Mouse (Mus musculus) megakaryocyte-erythroid progenitor cell, adult 5 weeks (primary cell): ENCODE data around the gene Ciart. TPM values are rescaled to one million over a fixed set of nuclear protein-coding genes. Genes with fewer than 3 reads are reported as not detected.

Source experiments
- polyA plus RNA-seq: library from polyadenylated mRNA; stranded (reverse); fragments of >175 nt; gene quantifications from 2 replicates; pipeline ENCODE4 v1.2.3, GENCODE M21; 2012

The Ciart gene
- polyA plus RNA-seq = 10.0 and 15.3 TPM in 2 replicates

DNA sequence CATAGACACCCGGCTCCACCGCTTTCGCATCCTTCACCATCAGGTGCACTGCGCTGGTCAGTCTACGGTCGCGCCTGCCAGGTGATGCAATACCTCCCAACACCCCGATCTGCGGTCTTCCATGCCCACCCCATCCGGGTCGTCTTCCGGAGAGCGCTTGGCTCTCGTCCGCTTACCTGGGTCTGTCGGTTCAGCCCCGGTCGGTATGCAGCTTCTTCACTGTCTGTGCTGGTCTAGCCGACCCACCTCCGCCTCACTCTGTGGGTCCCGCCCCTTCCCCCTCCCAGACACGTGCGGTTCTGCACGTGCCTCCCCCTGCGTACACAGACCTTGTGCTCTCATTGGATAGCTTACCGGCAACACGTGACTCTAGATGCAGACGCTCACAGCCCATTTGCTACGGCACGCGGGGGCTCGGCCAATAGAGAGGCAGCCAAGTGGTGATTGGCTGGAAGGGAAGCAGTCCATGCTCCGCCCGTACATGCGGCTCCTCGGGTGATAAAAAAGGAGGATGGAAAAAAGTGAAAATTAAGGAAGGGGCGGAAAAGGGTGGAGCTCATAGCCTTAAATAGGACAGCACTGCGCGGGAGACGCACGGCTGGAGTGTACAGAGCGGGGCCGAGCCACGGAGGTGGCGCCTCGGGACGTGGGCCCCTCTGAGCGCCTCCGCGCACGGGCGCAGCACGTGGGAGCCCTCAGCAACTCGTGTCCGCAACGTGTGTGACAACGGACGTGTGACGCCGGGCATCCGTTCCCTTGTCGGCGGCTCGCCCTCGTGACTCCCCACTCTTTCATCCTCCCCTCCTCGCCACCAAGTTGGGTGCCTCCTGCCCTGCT lies at the start of gene Ciart:
Gene Ciart (minus strand): TSS at position 273 of the 837 bp plus-strand sequence.

DNA sequence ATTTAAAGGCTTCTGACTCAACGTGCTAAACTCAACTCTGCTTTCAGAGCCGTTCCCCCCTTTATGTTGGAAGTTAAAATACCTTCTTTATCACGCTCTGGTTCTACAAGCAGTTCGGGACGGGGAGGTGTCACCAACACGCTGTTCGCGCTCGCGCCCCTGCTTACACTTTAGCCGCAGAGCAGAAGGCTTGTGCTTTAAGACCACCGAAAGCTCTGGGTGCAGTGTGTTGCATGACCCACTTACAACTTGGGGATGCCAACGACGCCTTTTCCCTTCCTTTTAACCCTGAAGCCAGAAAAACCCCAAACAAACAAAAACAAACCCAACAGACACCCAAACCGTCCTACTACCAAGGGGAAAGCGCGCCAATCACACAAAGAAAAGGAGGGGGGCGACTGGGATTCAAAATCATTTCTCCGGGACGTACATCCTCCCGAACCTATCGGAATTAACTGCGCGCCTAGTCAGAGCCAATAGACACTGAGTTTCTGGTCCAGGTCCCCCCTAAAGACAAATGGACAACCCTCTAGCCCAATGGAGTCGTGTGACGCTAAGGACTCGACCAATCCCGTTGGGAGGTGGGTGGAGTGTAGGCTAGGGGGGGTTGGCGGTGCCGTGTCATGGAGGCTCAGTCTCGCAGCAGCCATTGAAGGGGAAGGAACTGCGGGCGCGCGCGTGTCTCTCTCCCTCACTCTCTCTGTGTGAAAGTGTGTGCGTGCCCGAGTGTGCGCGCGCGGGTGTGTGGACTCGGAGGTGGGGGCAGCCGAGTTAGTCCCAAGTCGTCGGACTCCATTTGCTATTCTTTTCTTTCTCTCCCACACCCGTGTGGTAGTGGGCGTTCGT lies 46.8 kb upstream of the Ciart start, which contains the start of gene Anp32e:
Gene Anp32e (plus strand): TSS at position 589 of the 846 bp plus-strand sequence.

DNA sequence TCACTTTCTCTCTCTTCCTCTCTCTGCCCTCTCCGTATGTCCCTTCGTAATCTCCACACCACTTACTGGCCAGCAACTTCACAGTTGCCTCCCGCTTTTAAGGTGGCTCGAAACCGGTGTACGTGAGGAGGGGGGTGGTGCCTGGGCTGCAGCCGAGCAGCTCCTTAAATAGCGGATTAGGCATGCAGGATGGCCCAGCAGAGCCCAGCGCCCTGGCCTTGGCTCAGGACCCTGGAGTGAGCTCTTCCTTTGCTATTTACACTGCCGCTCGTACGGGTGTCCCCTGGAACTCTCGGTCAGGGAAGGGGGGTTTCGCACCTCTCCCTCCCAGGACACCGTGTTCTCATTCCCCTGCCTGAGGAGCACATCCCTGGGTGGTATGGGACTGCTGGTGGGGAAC lies 22.5 kb upstream of the Ciart start, which contains the start of gene Car14:
Gene Car14 (minus strand): TSS at position 124 of the 400 bp plus-strand sequence.

DNA sequence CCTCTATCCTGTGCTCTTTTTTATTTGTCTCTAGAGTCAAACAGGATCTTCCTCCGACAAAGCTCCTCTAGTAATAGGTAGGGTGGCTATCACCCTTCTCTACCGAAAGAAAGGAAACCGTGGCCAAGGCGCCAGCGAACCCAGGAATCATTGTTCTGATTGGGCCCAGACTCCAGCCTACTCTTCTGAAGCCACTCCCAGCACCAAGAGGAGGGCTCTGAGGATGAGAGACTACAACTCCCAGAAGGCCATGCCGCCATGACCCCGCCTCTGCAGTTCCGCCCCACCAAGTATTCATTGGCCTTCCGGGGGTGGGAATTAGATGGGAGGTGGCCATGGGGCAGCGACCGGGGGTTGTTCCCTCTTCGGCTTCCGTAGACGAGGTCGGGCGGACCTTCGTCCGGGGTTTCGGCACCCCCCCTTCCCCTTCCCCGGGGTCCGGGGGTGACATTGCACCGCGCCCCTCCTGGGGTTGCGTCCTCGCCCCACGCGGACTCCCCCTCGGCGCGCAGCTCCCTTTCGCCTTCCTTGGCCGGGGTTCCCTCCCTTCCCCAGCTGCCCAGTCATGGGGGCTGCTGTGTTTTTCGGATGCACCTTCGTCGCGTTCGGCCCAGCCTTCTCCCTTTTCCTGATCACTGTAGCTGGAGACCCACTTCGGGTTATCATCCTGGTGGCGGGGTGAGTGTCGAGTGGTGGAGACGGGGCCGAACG lies 11.7 kb upstream of the Ciart start, which contains the start of gene Aph1a:
Gene Aph1a (plus strand): TSS at position 364 of the 711 bp plus-strand sequence.

DNA sequence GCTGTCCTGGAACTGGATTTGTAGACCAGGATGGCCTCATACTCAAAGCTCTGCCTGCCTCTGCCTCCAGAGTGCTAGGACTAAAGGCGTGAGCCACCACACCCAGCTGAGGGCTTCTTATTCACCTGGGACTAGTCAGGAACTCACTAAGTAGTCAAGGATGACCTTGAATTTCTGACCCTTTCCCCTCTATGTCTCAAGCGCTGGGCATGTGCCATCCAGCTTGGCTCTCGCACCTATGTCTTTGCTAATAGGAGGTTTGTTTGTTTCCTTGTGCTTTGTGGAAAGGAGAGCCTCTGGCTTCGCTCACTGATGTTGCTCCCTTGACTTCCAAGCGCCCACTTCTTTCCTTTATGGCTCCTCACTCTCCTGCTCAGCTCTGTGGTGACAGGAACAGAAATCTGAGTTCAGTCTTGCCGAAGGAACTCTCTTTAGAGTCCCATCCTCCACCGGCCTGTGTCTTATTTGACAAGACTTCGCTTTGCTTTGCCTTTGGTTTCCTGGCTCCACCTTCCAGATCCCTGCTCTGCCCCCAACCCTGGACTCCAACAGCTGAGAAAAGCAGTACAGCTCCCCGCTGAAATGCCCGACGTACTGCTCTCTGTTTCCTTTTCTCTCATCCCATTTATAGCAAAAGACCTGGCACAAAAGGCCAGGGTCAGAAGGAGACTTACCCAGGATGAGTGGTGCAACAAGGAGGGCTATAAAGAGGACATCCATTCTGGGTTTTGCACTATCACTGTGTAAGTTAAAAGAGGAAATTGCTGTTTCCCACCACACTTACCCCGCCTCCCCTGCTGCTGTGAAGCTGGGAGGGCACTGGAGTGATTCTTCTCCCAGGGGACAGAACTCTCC lies 9.4 kb upstream of the Ciart start, which contains the start of gene BC028528:
Gene BC028528 (minus strand): TSS at position 795 of the 855 bp plus-strand sequence.

DNA sequence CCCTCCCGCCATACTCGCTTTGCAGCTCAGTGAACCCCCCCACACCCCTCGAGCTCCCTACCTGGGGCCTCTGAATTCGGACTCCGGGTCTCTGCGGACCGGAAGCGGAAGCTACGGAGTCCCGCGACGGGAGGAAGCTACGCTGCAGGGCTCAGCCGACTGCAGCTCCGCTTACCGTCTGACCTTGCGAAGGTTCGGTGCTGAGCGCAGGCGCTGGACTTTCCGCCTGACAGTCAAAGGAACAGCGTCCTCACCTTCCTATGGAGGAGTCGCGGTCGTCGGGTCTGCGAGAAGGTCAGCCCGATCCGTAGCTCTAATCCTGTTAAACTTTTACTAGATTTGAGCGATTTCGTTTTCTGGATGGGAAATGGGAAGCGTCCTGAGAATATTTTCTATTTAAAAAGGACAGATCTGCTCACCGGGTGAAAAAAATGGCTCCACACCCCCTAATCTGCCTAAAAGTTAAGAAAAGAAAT lies 10.6 kb downstream of the Ciart start, which contains the start of gene Mrps21:
Gene Mrps21 (minus strand): TSS at position 128 of the 476 bp plus-strand sequence.

DNA sequence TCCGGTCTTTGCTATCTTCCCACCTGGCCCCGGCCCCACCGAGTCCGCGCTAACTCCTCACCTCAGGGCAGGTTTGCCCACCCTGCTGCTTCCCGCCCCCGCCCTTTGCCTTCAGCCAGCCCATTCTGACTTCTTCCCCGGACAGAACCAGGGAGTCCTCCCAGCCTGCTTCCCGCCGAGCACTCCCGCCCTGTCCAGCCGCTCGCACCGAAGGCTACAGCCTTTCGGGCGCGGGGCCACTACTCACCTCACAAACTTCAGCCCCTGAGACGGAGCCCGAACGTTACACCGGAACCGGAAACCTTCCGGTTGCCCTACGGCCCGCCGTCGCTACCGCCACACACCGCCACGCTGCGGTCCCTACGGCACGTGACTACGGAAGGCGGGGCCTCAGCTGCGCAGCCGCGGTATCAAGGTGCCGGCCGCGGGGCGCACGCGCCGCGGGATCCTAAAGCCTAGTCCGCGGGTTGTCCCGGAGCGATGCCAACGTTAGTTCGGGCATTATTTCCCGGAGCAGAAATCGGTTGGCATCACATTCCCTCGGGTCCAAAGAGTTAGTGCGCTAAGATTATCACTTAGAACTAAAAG lies 26.5 kb downstream of the Ciart start, which contains the start of gene Prpf3:
Gene Prpf3 (minus strand): TSS at position 384 of the 588 bp plus-strand sequence.

Other genes with a start within 250 kb of the Ciart start
- 437 and 552 TPM in 2 replicates for gene Mcl1, start 223.5 kb downstream of the Ciart start, polyA plus RNA-seq
- 1.3 and 1.6 TPM in 2 replicates for gene Adamtsl4, start 194.3 kb downstream of the Ciart start, polyA plus RNA-seq
- gene Ecm1, start 142.7 kb downstream of the Ciart start, polyA plus RNA-seq = 11.3 and 14.5 TPM in 2 replicates
- 41.4 and 54.6 TPM in 2 replicates for gene Tars2, start 122.0 kb downstream of the Ciart start, polyA plus RNA-seq
- 4.7 and 6.0 TPM in 2 replicates for gene Rprd2, start 63.4 kb downstream of the Ciart start, polyA plus RNA-seq
- gene Prpf3, start 26.4 kb downstream of the Ciart start, polyA plus RNA-seq = 6.5 and 7.9 TPM in 2 replicates
- gene Mrps21, start 10.7 kb downstream of the Ciart start, polyA plus RNA-seq = 114 and 124 TPM in 2 replicates
- gene BC028528, start 9.8 kb upstream of the Ciart start, polyA plus RNA-seq = 2.1 and 2.7 TPM in 2 replicates
- gene Aph1a, start 11.7 kb upstream of the Ciart start, polyA plus RNA-seq = 125 and 163 TPM in 2 replicates
- gene Car14, start 22.4 kb upstream of the Ciart start, polyA plus RNA-seq = not detected in 2 replicates
- 272 and 489 TPM in 2 replicates for gene Anp32e, start 47.0 kb upstream of the Ciart start, polyA plus RNA-seq
- 232 TPM in 2 replicates for gene Plekho1, start 113.8 kb upstream of the Ciart start, polyA plus RNA-seq
- 6.0 and 7.1 TPM in 2 replicates for gene Vps45, start 176.2 kb upstream of the Ciart start, polyA plus RNA-seq
- gene Otud7b, start 222.3 kb upstream of the Ciart start, polyA plus RNA-seq = 3.0 and 4.9 TPM in 2 replicates